Mouse (Mus musculus) B cell, adult 2 months (primary cell): Measurements from ENCODE around the gene Cga.
"Not testable (repeated sequence)": the region's sequence is repeated elsewhere in the genome, so short reads cannot be mapped to it uniquely, and the experiment has no call there.

Experiments
- DNase-seq, 2 experiments: peaks; one replicate each; pipeline ENCODE4 v3.0.0; 2022

Gene Cga

GRCm38 (mm10) chr4:34898497-34898896 lies 4.9 kb downstream of the Cga start:
- no peak for DNase-seq

DNA sequence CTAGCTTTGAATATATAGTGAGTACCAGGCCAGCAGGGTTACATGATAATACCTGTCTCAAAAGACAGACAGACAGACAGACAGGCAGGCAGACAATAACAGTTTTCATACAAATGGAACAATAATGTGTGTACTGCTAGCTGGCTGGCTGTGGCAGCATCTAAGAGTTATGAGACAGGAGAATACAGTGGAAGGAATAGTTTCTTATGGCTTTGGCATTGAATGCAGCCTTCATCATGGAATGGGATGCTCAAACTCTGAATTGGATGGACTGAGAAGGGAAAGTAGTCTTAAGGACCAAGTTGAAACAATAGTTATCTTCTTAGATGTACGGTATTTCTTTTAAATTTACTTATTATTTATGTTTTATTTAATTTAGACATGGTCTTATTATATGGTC lies 5.7 kb downstream of the Cga start:
- DNase-seq, result no peak

DNA sequence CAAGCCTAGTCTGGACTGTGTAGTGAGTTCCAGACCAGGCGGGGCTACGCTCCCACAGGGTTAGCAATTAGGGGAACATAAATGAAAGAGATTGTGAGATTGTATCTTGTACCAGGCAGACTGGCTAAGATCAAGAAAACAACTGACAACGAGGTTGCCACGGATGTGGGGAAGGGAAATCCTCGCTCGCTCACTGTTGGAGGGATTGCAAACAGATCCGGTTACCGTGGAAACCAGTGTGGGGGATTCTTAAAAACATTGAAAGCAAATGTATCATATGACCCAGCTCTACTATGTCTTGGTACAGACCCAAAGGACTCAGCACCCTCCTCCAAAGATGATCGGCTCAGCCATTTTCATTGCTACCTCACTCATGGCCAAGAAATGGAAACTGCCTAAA lies 6.6 kb downstream of the Cga start:
- DNase-seq, result no peak

DNA sequence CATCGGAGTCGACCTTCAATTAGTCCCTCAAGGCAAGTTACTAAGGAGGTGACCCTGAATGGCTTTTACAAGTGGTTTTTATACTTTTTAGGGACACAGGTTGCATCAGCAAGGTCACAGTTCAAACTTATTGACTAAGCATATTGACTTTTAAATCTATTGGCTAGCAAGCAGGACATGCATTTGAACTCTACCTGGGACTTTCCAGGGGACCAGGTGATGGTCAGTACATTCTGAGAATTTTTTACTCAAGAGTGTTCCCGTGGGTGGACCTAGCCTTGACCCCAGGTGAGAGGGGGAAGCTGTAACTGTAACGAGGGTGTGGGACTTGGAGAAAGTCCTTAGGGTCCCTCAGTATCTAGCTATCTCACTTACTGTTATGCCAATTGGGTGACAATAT lies 7.6 kb downstream of the Cga start:
- DNase-seq, result no peak

DNA sequence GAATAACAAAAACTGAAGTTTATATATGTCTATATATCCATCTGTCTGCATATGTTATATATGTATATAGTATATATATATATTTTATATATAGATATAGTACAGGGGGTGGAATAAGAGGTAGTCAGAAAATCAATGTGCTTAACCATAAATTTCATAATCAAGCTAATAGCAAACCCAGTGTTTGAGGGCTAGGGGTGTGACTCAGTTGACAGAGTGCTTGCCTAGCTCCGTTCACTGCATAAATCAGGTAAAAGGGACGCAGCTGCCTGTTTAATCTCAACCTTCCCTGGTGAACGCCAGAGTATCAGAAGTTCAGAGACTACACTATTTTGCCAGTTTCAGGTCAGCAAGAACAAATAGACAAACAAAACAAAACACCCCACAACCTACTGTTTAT lies 8.0 kb downstream of the Cga start:
- not testable (repeated sequence) for DNase-seq

DNA sequence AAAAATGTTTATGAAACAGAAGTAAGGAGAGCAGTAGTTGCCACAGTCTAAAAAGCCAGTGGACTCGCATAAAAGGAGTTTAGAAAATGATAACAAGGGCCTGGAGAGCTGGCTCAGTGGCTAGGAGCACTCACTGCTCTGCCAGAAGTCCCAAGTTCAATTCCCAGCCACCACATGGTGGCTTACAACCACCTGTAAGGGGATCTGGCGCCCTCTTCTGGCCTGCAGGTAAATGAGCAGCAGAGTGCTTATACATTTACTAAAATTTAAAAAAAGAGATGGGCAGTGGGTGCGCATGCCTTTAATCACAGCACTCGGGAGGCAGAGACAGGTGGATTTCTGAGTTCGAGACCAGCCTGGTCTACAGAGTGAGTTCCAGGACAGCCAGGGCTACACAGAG lies 11.8 kb downstream of the Cga start:
- peak; percentile 63 to 64 for DNase-seq

DNA sequence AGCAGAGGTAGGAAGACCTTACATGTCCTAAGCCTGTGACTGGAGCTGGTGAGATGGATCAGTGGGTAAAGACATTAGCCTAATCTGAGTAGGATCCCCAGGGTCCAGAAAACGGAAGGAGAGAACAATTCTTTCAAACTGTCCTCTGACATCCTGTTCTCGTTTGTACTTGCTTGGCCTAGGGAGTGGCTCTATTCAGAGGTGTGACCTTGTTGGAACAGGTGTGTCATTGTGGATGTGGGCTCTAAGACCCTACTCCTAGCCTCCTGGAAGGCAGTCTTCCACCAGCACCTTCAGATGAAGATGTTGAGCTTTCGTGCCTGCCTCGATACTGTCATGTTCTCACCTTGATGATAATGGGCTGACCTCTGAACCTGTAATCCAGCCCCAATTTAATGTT lies 12.6 kb downstream of the Cga start:
- no peak for DNase-seq

DNA sequence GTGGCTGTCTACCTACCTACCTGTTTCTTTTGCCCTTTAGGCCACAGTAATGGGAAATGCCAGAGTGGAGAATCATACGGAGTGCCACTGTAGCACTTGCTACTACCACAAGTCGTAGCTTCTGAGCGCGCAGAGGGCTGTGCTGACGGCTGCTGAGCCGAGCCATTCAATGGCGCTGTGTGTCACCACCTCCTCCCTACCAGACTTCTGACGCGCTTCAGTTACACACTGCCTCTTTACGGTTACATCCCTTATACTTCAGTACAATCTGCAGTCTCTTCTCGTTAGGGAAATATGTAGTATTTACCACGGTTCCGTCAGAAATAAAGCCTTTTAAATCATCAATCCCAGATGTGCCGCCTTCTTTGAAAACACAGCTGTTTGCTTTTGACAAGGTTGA lies 13.4 kb downstream of the Cga start:
- DNase-seq, result no peak

- DNase-seq, result no peak
Observed at GRCm38 (mm10) chr4:34908127-34908526, 14.5 kb downstream of the Cga start.

DNA sequence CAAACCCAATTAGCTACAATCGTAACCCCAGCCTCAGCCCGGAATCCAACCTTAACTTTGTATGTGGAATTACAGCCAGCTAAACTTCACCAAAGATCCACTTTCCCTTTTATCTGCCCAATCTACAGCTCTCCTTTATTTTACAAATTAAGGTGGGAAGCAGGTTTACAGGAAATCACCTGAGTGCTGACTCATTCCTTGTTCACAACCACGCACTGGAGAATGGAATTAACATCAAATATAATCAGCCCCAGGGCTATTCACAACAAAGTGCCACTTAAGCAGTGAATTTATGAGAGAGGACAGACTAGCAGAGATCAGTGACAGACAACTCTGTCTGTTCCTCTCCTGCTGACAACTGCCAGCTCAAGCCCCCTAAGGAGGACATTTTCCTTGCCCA lies 17.8 kb downstream of the Cga start:
- DNase-seq, result no peak

DNA sequence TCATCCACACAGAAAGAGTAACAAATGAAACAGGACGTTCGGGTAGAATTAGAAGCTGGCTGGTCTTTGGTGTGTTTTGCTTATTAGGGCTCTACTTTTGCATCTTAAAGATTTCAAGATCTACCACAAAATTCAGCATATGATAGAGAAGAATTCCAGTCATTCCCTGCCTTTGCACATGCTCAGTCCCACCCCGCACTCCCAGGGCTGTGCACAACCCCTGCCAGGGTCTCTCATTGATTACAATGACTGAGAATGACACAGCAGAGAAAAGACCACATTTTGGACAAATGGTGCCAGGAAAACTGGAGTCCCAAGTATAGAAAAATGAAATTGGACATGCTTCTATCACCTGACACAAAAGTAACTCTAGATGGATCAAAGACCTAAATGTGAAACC lies 18.6 kb downstream of the Cga start:
- no peak for DNase-seq

GRCm38 (mm10) chr4:34917400-34917799 lies 23.8 kb downstream of the Cga start:
- DNase-seq, result no peak

DNA sequence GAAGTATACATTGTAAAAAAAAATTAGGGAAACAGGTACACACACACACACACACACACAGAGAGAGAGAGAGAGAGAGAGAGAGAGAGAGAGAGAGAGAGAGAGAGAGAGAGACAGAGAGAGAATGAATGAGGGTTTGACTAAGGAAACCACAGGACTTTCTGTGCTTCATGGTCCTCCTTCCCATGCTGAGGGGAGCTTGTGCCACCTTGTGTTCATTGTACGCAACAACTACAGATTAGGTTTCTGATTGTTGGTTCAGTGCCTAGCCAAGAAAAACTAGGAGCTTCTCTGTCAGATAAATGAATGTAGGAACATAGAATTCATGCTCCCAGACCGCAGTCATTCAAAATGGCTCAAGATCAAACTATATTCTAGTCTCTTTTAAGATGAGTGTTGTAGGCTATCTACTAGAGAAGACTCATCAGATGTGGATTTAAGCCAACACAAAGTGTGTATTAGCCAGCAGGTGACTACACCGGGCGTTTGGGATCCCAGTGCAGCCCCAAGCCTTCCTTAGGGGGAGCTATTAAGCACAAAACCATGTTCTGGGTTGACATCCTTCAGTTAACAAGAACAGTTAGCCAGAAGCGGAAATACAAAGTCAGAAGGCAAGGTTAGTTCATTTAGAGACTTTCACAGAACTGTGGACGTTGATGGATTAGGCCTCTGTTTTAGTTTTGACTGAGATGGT lies 28.7 kb downstream of the Cga start:
- DNase-seq, result peak; percentile 50 to 61

GRCm38 (mm10) chr4:34928386-34928785 lies 34.8 kb downstream of the Cga start:
- not testable (repeated sequence) for DNase-seq

DNA sequence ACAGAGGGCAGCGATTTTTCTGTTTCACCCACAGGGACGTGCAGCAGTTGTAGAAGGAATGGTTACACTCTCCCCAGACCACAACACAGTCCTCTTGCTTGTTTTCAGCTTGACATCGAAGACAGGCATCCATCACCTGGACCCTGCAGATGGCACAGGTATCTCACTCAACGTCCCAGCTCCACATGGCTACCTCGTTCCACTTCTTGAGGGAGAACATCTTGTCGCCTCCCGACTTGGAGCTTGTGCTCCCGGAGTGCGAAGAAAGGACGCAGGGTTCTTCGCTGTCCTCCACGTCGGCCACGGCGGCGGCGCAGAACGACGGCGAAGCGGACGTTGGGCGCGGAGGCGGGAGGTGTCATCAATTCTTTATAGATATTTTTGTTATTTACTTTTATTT lies 47.5 kb downstream of the Cga start:
- no peak for DNase-seq

- no peak for DNase-seq
Observed at GRCm38 (mm10) chr4:34947181-34947580, 53.6 kb downstream of the Cga start.

GRCm38 (mm10) chr4:34953716-34954115 lies 60.1 kb downstream of the Cga start:
- DNase-seq, result no peak
